Mouse (Mus musculus) embryo, embryonic 11.5 days (tissue): ENCODE results near the gene Kalrn.

Experiments
- DNase-seq: peaks from one replicate; pipeline ENCODE4 v3.0.0-alpha.2; 2012; ENCODE audit warnings: low read depth, low spot score

Kalrn gene

DNA sequence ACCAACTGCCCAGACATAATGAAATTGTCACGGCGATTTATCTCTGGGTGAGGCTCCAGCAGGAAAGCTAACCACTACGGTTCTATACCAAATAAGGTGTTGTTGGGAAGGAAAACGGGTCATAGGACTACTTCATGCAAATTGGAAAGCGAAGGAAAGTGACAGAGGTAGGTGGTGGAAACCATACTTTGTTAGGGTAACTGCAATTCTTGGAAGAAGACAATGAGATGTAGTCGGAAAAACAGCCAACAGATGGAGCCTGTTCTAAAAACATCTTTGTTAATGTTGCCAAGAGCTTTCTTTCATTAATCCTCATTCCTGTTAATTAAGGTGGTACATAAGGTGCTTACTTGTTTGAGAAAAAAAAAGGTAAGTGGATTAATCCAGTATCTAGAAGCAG is 533.1 kb downstream of the Kalrn start:
- no peak for DNase-seq

GRCm38 (mm10) chr16:34039736-34040135 is 533.6 kb downstream of the Kalrn start:
- DNase-seq = no peak

DNA sequence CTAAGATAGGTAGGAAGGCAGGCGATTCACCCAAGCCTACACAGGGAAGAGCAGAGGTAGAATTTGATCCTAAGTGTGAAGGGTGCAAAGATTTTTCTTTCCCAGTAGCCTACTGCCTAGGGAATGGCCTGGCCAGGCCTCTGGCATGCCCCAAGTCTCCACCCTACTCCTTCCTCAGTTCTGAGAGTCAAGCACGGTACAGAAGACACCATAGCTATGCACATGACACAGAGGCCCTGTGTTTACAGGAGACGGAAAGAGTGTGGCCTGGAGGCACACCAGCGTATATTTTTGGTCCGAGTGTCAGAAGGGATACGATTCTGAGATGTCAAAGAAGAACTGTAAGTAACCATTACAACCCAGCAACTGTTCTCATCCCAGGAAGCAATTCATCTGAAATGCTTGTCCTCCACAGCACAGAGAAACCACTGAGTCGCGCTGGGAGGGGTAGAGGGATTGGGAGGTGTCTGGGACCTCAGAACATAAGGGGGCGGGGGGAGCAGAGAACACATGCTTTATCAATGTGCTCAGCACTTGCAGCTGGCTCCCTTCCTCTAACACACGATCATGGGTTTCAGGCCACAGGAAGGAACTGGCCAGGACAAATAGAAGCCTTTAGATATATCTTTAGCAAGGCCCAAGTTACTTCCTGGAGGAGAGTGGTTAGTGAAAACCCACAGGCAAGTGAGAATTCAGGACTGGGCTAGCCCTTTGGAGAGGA is 536.8 kb downstream of the Kalrn start:
- DNase-seq = no peak

DNA sequence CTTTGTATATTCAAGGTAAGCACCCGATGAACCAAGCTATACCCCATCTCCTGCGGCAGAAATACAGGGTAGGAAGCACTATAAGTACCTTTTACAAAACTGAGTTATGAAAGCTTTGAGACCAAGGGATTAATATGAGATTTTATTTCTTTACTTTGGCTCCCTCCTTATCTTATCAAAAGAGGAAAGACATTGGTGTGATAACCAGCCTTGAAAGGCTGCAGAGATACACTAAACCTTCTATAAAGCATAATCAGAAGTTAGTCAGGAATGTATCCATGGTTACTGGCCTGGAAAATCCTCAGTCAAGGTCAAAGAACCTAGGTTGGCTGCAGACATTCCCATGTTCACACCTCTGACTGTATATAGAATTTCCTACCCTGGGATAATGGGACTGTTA is 537.6 kb downstream of the Kalrn start:
- no peak for DNase-seq

DNA sequence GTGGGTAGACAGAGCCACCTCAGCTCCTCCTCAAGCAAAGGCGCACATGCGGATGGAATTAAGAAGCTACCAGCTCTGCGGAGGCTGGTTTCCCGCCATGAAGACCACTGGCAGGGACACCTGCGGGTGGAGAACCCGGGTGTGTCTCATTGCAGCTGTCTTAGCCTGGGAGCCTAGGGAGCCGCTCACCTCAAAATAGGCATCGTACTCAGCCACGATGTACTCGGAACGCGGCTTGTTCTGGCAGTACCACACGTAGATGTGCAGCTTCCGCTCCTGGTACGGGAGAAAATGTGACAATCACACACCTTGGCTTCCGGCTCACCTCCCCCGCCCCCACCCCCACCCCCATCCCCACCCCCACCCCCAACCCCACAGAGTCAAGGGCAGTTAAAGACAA is 539.1 kb downstream of the Kalrn start:
- DNase-seq = no peak

DNA sequence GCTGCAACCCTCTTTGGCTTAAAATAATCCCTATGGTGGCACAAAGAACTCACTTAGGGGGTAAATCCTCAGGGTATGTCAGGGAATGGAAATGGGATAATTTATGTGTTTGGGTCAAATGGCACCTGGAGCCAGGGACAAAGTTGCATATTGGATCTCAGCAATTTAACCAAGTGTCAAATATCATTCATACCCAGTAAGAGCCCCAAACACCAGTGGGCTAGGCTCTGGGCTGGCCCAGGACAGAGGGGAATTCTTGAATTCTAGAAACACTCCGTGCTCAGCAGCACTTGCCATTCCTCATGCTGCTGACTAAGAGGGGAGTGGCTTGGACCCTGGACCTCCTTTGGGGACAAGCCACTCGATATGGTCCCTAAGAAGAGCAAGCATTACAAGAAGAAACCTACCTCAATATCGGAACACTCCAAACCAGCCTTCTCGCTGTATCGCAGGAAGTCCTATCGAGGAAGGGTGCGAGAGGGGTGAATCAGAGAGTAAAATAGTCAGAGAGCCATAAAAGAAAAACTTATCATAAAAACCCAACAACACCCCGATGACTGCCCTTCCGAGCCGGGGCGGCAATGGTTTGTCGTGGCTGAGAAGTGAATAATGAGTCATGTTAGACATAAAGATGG is 541.2 kb downstream of the Kalrn start:
- no peak for DNase-seq

GRCm38 (mm10) chr16:34031565-34031964 is 541.8 kb downstream of the Kalrn start:
- DNase-seq = no peak

DNA sequence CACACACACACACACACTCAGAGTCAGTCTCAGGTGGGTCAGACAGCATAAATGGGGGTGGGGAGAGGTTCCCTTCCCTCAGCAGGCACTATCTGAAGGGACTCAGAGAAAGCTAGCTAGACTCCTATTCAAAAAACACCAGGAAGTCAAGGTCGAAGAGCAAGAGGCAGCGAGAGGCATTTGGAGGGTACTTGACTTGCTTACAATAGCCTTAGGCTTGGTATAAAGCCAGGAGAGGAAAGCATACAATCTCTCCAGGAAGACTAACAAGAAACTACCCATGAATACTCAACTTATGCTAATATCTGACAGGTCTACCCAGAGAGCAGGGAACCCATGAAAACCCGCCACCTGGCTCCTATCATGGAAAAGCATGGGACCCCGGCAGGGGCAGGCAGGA is 543.0 kb downstream of the Kalrn start:
- no peak for DNase-seq

DNA sequence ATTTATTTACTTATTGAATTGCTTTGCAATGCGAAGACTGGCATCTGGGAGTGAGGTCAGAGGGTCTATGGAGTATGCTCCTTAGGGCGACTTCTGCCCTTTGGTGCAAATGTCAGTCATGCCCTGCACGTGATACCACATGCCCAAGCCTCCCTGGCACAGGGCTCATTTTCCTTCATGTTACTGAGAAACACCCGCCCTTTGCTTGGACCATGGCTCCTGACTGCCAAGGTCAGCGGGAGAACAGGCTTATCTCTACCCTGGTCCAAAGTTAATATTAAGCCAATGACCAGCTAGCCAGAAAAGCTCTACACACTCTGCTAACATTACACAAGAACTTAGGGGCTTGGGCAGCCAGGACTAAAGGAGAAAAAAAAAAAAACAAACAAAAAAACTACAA is 543.5 kb downstream of the Kalrn start:
- no peak for DNase-seq

- no peak for DNase-seq
Observed at GRCm38 (mm10) chr16:34017241-34017640, 556.1 kb downstream of the Kalrn start.

DNA sequence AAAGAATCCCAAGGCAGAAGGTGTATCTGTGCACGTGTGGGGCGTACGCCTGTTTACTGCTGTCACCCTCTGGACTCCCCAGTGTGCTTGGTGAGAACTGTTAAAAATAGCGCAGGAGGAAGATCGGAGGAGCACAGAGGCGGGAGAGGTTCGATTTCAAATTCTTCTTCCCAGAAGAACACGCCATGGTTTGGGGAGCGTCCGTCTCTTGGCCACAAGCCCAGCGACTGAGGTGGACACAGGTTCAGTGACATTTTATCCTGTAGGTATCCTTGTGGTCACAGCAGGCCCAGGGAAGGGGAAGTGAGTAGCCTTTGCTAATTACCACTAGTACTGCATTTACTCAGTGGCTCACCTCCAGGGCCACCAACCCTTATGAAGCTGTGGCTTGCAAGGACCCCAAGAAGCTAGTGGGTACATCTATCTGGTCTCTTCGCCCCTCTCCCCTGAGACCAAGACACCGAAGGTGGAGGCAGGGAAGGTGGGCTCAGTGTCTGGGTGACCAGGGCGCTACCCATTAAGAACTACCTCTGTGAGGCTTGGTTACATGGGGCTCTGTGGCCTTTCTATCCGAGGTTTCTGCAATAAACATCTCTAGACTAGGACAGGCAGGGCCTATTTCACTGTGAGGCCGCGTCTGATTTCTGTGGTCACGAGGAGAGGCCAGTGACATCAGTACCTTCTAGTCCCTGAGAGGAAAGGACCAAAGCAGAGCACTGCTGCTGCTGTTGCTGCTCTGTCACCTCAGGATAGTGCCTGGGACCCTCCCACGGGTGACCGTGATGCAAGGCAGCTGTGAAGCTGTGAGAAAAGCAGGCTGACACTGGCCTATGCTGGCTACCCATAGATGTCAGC is 561.1 kb downstream of the Kalrn start:
- DNase-seq = no peak

- DNase-seq = no peak
Observed at GRCm38 (mm10) chr16:34009567-34009966, 563.8 kb downstream of the Kalrn start.

GRCm38 (mm10) chr16:34005986-34006385 is 567.3 kb downstream of the Kalrn start:
- no peak for DNase-seq

GRCm38 (mm10) chr16:34004128-34004578 is 569.2 kb downstream of the Kalrn start:
- DNase-seq = no peak

DNA sequence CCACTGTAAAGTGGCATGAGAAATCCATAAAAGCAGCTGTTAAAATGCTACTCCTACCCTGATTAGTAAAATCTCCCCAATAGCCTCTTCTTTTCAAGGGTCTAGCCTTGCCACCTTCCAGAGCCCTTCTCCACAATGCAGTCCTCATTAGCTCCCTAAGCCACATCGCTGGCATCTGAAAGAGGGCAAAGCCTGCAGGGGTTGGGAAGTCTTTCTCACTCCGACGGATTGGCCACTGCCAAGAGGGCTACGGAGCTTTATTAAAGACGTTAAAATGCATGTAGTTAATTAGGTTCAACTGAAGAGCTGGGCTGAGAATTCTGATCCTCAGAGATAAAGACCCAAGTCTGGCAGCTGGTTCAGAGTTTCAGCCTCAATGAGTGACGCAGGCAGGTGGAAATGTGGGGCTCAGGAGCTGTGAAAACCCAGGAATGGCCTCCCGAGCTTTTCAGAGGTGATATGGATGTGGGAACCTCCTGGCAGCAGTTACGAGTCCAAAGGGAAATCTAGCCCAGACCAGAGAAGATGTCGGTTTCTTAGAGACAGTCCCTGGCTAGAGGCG is 569.7 kb downstream of the Kalrn start:
- no peak for DNase-seq

DNA sequence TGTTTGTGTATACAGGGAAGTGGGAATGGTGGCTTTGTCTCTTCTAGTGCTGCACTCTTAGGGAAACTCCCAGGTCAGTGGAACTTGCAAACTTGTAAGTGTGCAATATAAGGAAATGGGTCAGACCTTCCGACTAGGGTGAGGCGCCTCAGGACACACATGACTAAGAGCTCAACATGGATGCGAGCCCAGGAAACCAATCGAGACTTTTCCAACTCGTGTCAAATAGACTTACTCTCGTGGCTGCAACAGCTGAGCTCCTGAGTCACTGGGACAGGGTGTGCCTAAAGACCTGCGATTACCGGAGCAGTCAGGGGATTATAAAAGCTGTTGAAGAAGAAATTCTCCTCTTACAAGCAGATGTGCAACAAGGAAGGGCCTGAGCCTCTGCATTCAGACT is 572.6 kb downstream of the Kalrn start:
- no peak for DNase-seq

- peak; percentile 27 for DNase-seq
Observed at GRCm38 (mm10) chr16:33999388-33999787, 573.9 kb downstream of the Kalrn start.

DNA sequence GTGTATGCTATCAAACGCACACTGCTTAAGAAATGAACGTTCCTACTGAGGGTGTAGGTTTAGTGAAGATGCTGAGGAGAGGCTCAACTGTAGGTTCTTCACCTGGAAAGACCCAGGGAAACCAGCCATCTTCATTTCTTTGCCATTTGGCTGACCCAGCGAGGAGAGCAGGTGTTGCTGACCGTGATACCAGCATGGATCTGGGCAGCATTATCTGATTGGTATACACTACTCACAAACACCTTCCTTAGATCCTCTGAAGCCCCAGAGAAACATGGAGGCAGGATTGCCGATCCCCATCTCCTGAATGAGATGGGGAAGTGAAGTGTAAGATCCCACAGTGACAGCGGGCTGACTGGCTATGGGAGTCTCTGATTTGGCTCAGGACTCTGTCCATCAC is 575.3 kb downstream of the Kalrn start:
- no peak for DNase-seq

DNA sequence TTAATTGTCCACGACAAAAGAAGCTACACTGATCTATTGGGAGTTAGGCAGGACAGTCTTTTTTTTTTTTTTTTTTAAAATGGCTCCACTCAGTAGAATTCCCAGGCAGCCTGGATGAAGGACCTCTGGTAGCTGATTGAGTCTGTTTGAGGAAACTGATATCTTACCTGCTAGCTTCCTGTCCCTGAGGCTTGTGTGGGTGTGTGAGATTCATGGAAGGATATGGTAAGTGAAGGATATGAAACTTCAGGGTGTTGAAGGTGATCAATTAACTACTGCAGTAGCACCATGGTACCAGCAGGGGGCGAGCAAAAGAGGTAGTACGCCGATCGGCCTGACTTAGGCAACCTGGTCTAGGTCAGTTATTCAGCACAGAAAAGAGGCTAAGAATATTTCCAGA is 577.3 kb downstream of the Kalrn start:
- peak; percentile 56 for DNase-seq

DNA sequence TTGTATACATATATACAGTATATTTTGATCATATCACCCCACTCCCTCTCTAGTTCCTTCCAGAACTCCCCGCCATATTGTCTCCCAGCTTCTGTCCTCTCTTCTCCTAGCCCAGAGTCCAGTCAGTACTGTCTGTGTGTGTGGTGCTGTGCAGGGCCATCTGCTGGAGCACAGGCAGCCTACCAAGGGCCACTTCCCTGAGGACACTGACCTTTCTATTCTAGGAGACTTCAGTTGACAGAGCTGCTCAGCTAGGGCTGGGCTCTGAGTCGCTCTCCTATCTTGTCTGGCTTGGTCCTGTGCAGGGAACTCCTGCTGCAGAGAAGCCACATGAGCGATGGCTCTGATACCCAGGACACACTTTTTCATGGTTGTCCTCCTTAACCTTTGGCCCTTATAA is 577.8 kb downstream of the Kalrn start:
- DNase-seq = no peak

DNA sequence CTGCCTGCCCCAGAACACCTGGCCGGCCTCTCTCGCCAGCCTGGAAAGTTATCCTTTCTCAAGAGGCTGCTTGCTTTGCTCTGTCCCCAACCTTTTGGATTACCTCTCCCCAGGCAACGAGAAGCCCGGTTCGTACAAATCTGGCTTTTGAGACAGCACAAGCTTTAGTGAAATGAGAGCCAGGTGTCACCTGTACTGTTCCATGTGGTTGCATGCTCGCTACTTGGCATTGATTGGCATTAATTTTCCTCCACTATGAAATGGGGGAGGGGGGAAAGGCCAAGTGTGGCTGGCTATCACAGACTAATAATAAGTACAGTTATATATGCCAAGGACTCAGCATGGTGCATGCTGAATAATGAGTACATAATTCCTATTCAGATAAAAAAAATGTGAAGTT is 579.0 kb downstream of the Kalrn start:
- no peak for DNase-seq

- no peak for DNase-seq
Observed at GRCm38 (mm10) chr16:33990712-33991111, 582.6 kb downstream of the Kalrn start.
